ENCODE assay signal across 16 mouse cellular contexts in the genomic region with DNA sequence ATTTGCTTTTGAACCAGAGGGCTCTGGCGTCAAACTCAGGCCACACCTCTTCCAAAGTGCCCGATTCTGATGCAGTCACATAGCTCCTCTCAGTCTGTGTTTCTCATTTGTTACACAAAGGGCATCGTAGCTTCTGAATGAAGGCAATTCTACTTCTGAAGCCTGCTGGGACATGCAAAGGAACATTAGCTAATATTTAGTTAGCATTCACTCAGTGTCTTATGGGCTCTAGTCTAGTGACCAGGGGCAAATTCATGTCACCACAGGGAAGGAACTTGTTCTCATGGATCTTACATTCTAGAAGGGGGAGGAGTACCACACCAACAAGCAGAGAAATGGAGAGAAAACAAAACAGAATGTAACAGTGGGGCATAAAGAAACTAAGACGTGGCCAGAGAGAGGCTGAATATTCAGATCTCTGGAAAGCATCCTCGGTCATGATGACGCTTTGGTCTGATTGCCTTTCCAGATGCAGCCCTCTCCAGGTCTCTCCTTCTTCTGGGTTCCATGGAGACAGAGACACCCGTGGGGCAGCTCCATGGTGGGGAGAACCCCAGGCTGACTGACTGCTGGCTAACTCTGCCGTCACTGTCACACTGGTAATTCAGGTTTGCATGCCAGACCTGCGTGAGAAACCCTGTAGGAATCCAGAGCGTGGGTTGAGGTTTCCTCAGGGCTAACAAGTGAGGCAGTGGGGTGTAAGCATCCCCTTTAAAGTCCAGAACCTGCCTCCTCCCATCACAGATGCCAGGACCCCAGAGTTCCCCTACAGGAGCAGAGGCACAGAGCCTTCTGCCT. TPM values are rescaled to one million over a fixed set of nuclear protein-coding genes. Genes with fewer than 3 reads are reported as not detected.
"Had no signal": no experiment of that assay in that cellular context is flagged by ENCODE, and none has a peak within 500 bp of the region (broad histone marks: within the 10 kb centered on the region; RNA-seq: fewer than 3 reads in every experiment).

No protein-coding gene starts in this region.

- DNase-seq: kidney, adult 2 months; kidney, postnatal 14 days; liver; liver, embryonic 13.5 days; liver, postnatal 0 days; lung, postnatal 36 days; midbrain, embryonic 14.5 days; thymus, adult 18-20 months; thymus, postnatal 14 days had no signal

- H3K9me3 ChIP-seq: kidney, embryonic 15.5 days; liver, embryonic 13.5 days; neural tube, embryonic 12.5 days had no signal

- H3K36me3 ChIP-seq: kidney, embryonic 15.5 days; liver, embryonic 13.5 days; neural tube, embryonic 12.5 days had no signal

- H3K4me3 ChIP-seq: kidney, embryonic 15.5 days; liver, embryonic 13.5 days; neural tube, embryonic 12.5 days had no signal

- H3K4me2 ChIP-seq: kidney, embryonic 15.5 days; liver, embryonic 13.5 days; neural tube, embryonic 12.5 days had no signal

- H3K9ac ChIP-seq: kidney, embryonic 15.5 days; liver, embryonic 13.5 days; liver, postnatal 0 days; neural tube, embryonic 12.5 days had no signal

- H3K27me3 ChIP-seq: kidney, embryonic 15.5 days; liver, embryonic 13.5 days; neural tube, embryonic 12.5 days had no signal

- H3K27ac ChIP-seq: kidney, embryonic 15.5 days; liver, embryonic 13.5 days; neural tube, embryonic 12.5 days had no signal

- ATAC-seq: intestine, embryonic 16.5 days; liver, postnatal 0 days had no signal

- H3K4me1 ChIP-seq: kidney, embryonic 15.5 days; liver, embryonic 13.5 days; neural tube, embryonic 12.5 days had no signal

RNA-seq across cellular contexts. Expression of a gene that starts 11.1 kb away (rescaled TPM):
- total RNA-seq: megakaryocyte progenitor cell, adult 5-6 weeks; monocyte, adult 5-6 weeks; neutrophil, adult 5-6 weeks had no signal
- polyA plus RNA-seq: liver, postnatal 0 days had no signal

RNA-seq across cellular contexts. Expression of a gene that starts 57.9 kb away (rescaled TPM):
- total RNA-seq: megakaryocyte progenitor cell, adult 5-6 weeks; monocyte, adult 5-6 weeks had no signal
- polyA plus RNA-seq: kidney, adult 2 months; large intestine, adult 2 months had no signal
